Mouse (Mus musculus): ENCODE measurements around the gene Aox2. TPM values are rescaled to one million over a fixed set of nuclear protein-coding genes. Genes with fewer than 3 reads are reported as not detected.

The Aox2 gene
- total RNA-seq, 4 experiments from 2014 or later, result not detected

- DNase-seq (ENCODE audit: low spot score), result no peak
Measured at GRCm38 (mm10) chr1:58401396-58401795, 123.3 kb downstream of the Aox2 start.

- no peak for DNase-seq (ENCODE audit: low spot score)
Measured at GRCm38 (mm10) chr1:58403745-58404144, 125.6 kb downstream of the Aox2 start.

GRCm38 (mm10) chr1:58407321-58407720, 129.2 kb downstream of the Aox2 start:
- DNase-seq (ENCODE audit: low spot score), result no peak

GRCm38 (mm10) chr1:58408141-58408540, 130.0 kb downstream of the Aox2 start:
- no peak for DNase-seq (ENCODE audit: low spot score)

- DNase-seq (ENCODE audit: low spot score), result no peak
Measured at GRCm38 (mm10) chr1:58409553-58410197, 131.5 kb downstream of the Aox2 start.

GRCm38 (mm10) chr1:58410198-58410588, 132.1 kb downstream of the Aox2 start:
- no peak for DNase-seq (ENCODE audit: low spot score)

GRCm38 (mm10) chr1:58410776-58411175, 132.7 kb downstream of the Aox2 start:
- no peak for DNase-seq (ENCODE audit: low spot score)

GRCm38 (mm10) chr1:58415442-58415841, 137.3 kb downstream of the Aox2 start:
- DNase-seq (ENCODE audit: low spot score), result no peak

- DNase-seq (ENCODE audit: low spot score), result no peak
Measured at GRCm38 (mm10) chr1:58416048-58416447, 137.9 kb downstream of the Aox2 start.

GRCm38 (mm10) chr1:58420032-58420431, 141.9 kb downstream of the Aox2 start:
- DNase-seq (ENCODE audit: low spot score), result no peak

GRCm38 (mm10) chr1:58420961-58421360, 142.8 kb downstream of the Aox2 start:
- DNase-seq (ENCODE audit: low spot score), result no peak

- DNase-seq (ENCODE audit: low spot score), result peak; percentile 71
Measured at GRCm38 (mm10) chr1:58422879-58423278, 144.8 kb downstream of the Aox2 start.

- DNase-seq (ENCODE audit: low spot score), result peak; percentile 99
Measured at GRCm38 (mm10) chr1:58423371-58424248, 145.5 kb downstream of the Aox2 start, which contains the start of gene Clk1. TSS of gene Clk1 (minus strand) at chr1:58424066.

- DNase-seq (ENCODE audit: low spot score), result no peak
Measured at GRCm38 (mm10) chr1:58424551-58424950, 146.4 kb downstream of the Aox2 start.

Other genes with a start within 250 kb of the Aox2 start
- gene Aox1, start 248.4 kb upstream of the Aox2 start, total RNA-seq (2022), result 10 to 100 TPM; 12.9 to 16.6 (median 13.5) TPM
- 1 to 10 TPM; 1.5 to 3.1 (median 2.2) TPM for gene Aox3, start 165.2 kb upstream of the Aox2 start, total RNA-seq (2022)
- not detected for gene Aox4, start 67.9 kb upstream of the Aox2 start, total RNA-seq (2022)
- gene Bzw1, start 114.6 kb downstream of the Aox2 start, total RNA-seq (2022), result 10 to 100 TPM; 60.2 to 64.3 (median 62.1) TPM
- gene Clk1, start 145.7 kb downstream of the Aox2 start, total RNA-seq (2022), result 10 to 100 TPM; 35.5 to 62.3 (median 46.7) TPM
- gene Nif3l1, start 166.8 kb downstream of the Aox2 start, total RNA-seq (2022), result 10 to 100 TPM in 3 of 4 experiments, 1 to 10 TPM in 1; 10.0 to 15.4 (median 14.4) TPM
- gene Ppil3, start 167.2 kb downstream of the Aox2 start, total RNA-seq (2022), result 10 to 100 TPM; 15.9 to 21.5 (median 18.7) TPM
- 10 to 100 TPM; 10.1 to 12.4 (median 11.2) TPM for gene Orc2, start 226.8 kb downstream of the Aox2 start, total RNA-seq (2022)

All from heart, adult 8-10 months (tissue).